Comparison of ENCODE assay signal across 27 mouse cellular contexts in the genomic region with DNA sequence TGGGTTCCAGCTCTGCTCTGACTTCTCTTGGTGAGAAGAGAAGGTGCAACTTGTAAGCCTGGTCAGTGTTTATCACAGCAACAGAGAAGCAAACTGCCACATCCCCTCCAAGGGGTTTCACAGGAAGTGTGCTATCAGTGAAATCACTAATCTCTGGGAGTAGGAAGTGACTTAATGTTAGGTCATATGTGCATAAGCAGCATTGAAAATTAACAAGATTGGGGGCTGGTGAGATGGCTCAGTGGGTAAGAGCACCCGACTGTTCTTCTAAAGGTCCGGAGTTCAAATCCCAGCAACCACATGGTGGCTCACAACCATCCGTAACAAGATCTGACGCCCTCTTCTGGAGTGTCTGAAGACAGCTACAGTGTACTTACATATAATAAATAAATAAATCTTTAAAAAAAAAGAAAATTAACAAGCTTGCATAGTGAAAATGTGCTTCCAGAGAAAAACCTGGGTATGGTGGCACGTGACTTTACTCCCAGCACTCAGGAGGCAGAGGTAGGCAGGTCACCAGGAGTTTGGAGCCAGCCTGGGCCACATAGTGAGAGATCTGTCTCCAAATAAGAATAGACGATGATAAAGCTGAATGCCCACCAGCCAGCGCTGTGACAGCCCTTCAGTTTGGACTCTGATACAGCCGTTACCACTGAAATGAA. TPM values are rescaled to one million over a fixed set of nuclear protein-coding genes. Genes with fewer than 3 reads are reported as not detected.
DNase-seq lines count a peak whose midpoint lies in the region; ATAC-seq and TF ChIP-seq lines count a peak whose summit lies in the region.
"Had no signal": no experiment of that assay in that cellular context is flagged by ENCODE, and none has a peak within 500 bp of the region (broad histone marks: within the 10 kb centered on the region; RNA-seq: fewer than 3 reads in every experiment).

No protein-coding gene starts in this region.

- no peaks in the 10 kb centered on the region for H3K9me3 ChIP-seq in liver, postnatal 0 days (ENCODE audit: low read length)
- H3K9me3 ChIP-seq in G1E (replicated peaks) = peaks cover 7% of the 10 kb centered on the region
- no peaks in the 10 kb centered on the region for H3K9me3 ChIP-seq in hindbrain, embryonic 14.5 days (ENCODE audit: control insufficient read depth, low read length)
- H3K9me3 ChIP-seq in heart, embryonic 11.5 days (replicated peaks; ENCODE audit: control insufficient read depth, low read length) = no peaks in the 10 kb centered on the region
- H3K9me3 ChIP-seq: forebrain, embryonic 13.5 days had no signal

- H3K9ac ChIP-seq in liver, postnatal 0 days (replicated peaks) = no peak overlapping the region
- H3K9ac ChIP-seq in hindbrain, embryonic 14.5 days = no peak overlapping the region
- no peak overlapping the region for H3K9ac ChIP-seq in heart, embryonic 11.5 days (ENCODE audit: low read depth, low read length)
- H3K9ac ChIP-seq: forebrain, embryonic 13.5 days; hindbrain, embryonic 12.5 days had no signal

- no peaks in the 10 kb centered on the region for H3K27me3 ChIP-seq in liver, postnatal 0 days (ENCODE audit: insufficient read depth, low read length)
- H3K27me3 ChIP-seq in G1E (ENCODE audit: insufficient read depth, low read length) = no peaks in the 10 kb centered on the region
- H3K27me3 ChIP-seq in hindbrain, embryonic 14.5 days (ENCODE audit: control insufficient read depth, insufficient read depth, low read length) = no peaks in the 10 kb centered on the region
- no peaks in the 10 kb centered on the region for H3K27me3 ChIP-seq in heart, embryonic 11.5 days (ENCODE audit: control insufficient read depth, insufficient read depth, low read length)
- H3K27me3 ChIP-seq: forebrain, embryonic 13.5 days; hindbrain, embryonic 12.5 days; Patski had no signal

- H3K36me3 ChIP-seq in liver, postnatal 0 days (replicated peaks; ENCODE audit: insufficient read depth, low read length) = no peaks in the 10 kb centered on the region
- H3K36me3 ChIP-seq in G1E (replicated peaks) = no peaks in the 10 kb centered on the region
- H3K36me3 ChIP-seq in hindbrain, embryonic 14.5 days (replicated peaks; ENCODE audit: control insufficient read depth, insufficient read depth) = no peaks in the 10 kb centered on the region
- H3K36me3 ChIP-seq in heart, embryonic 11.5 days (ENCODE audit: control insufficient read depth, insufficient read depth, low read length) = no peaks in the 10 kb centered on the region
- H3K36me3 ChIP-seq: forebrain, embryonic 10.5 days; hindbrain, embryonic 12.5 days had no signal

- DNase-seq in liver, postnatal 0 days = no peak
- DNase-seq in liver = no peak
- no peak for DNase-seq in G1E (ENCODE audit: low spot score)
- DNase-seq in hindbrain, embryonic 14.5 days (ENCODE audit: low spot score) = no peak
- DNase-seq in adrenal gland, adult 2 months = no peak
- DNase-seq: adrenal gland, postnatal 14 days; cerebellum, adult 11-12 months; cerebellum, adult 8-10 months; cerebellum, postnatal 36 days; gastrocnemius, postnatal 10 days; gastrocnemius, postnatal 36 days; heart, adult 18-20 months had no signal

- H3K4me3 ChIP-seq in liver, postnatal 0 days (ENCODE audit: low read depth, low read length) = no peak overlapping the region
- no peak overlapping the region for H3K4me3 ChIP-seq in G1E (ENCODE audit: low read depth, low read length)
- H3K4me3 ChIP-seq in hindbrain, embryonic 14.5 days (replicated peaks; ENCODE audit: low read length) = no peak overlapping the region
- H3K4me3 ChIP-seq in heart, embryonic 11.5 days (ENCODE audit: low read depth, low read length) = no peak overlapping the region
- H3K4me3 ChIP-seq: forebrain, embryonic 10.5 days; forebrain, embryonic 13.5 days; hindbrain, embryonic 12.5 days had no signal

- no peak for TF ChIP-seq EP300 in liver, postnatal 0 days (IDR thresholded peaks at IDR 0.05; ENCODE audit: low read depth)

- TF ChIP-seq CTCF in liver, postnatal 0 days (IDR thresholded peaks at IDR 0.05; ENCODE audit: low read depth) = no peak
- TF ChIP-seq CTCF in G1E (IDR thresholded peaks at IDR 0.05; ENCODE audit: low read depth, low read length) = no peak

- no peaks in the 10 kb centered on the region for H3K4me1 ChIP-seq in liver, postnatal 0 days (ENCODE audit: insufficient read depth)
- peaks cover 26% of the 10 kb centered on the region for H3K4me1 ChIP-seq in G1E (ENCODE audit: insufficient read depth, low read depth, low read length)
- H3K4me1 ChIP-seq in hindbrain, embryonic 14.5 days (replicated peaks; ENCODE audit: control insufficient read depth, insufficient read depth, low read length) = no peaks in the 10 kb centered on the region
- H3K4me1 ChIP-seq in heart, embryonic 11.5 days (ENCODE audit: control insufficient read depth, insufficient read depth, low read length) = no peaks in the 10 kb centered on the region
- H3K4me1 ChIP-seq: forebrain, embryonic 10.5 days; forebrain, embryonic 13.5 days; hindbrain, embryonic 12.5 days had no signal

- 0 out of 2 replicates have a peak, but pooled peaks have one; percentile 14 for ATAC-seq in liver, postnatal 0 days
- ATAC-seq in G1E (ENCODE audit: extremely low read depth, insufficient number of reproducible peaks, low FRiP score, poor library complexity, severe bottlenecking) = peak; percentile 40
- peak; percentile 73 for ATAC-seq in common myeloid progenitor, adult 5-6 weeks (replicated peaks; ENCODE audit: low read depth, poor library complexity, severe bottlenecking)
- peak; percentile 40; the same call in 1 of the 2 replicates for ATAC-seq in megakaryocyte progenitor cell, adult 5-6 weeks (replicated peaks; ENCODE audit: poor library complexity)
- ATAC-seq in hindbrain, embryonic 14.5 days (ENCODE audit: low FRiP score) = no peak
- no peak for ATAC-seq in heart, embryonic 11.5 days (replicated peaks; ENCODE audit: insufficient number of reproducible peaks, low FRiP score, low TSS enrichment)
- ATAC-seq: forebrain, embryonic 13.5 days; forebrain, embryonic 16.5 days; Patski had no signal

- H3K4me2 ChIP-seq in liver, postnatal 0 days (ENCODE audit: low read depth, low read length) = no peak overlapping the region
- H3K4me2 ChIP-seq in hindbrain, embryonic 14.5 days (replicated peaks) = no peak overlapping the region
- no peak overlapping the region for H3K4me2 ChIP-seq in heart, embryonic 11.5 days
- H3K4me2 ChIP-seq: forebrain, embryonic 13.5 days; hindbrain, embryonic 12.5 days had no signal

- H3K27ac ChIP-seq in liver, postnatal 0 days (ENCODE audit: low read depth) = 0 out of 2 replicates have a peak overlapping the region, but pooled peaks have one; percentile 12
- H3K27ac ChIP-seq in hindbrain, embryonic 14.5 days = no peak overlapping the region
- no peak overlapping the region for H3K27ac ChIP-seq in heart, embryonic 11.5 days (ENCODE audit: low read depth, low read length)
- H3K27ac ChIP-seq: forebrain, embryonic 10.5 days; forebrain, embryonic 13.5 days; hindbrain, embryonic 12.5 days; hindbrain, postnatal 0 days had no signal

- WGBS in liver, postnatal 0 days (ENCODE audit: insufficient replicate concordance) = 57% methylated on average over 7 of the region's 8 CpGs
- WGBS in hindbrain, embryonic 14.5 days = 83% methylated on average over 6 of the region's 8 CpGs
- WGBS in heart, embryonic 11.5 days (ENCODE audit: insufficient replicate concordance) = 70% methylated on average over 7 of the region's 8 CpGs

RNA-seq across cellular contexts. Expression of a gene that starts 8.9 kb away (rescaled TPM):
- 102 and 108 TPM in 2 replicates for polyA plus RNA-seq in liver, postnatal 0 days (2015; fragmentation: Nextera tagmentation; extraction: Ambion mirVana)
- 17.1 and 24.2 TPM in 2 replicates for total RNA-seq in G1E (2014; fragmentation: Nextera tagmentation)
- total RNA-seq in G1E (2017) = 10.3 and 13.0 TPM in 2 replicates
- 27.6 and 28.5 TPM in 2 replicates for polyA plus RNA-seq in G1E (2012)
- 1.4 and 3.8 TPM in 2 replicates for total RNA-seq in common myeloid progenitor, adult 5-6 weeks (2017)
- 3.3 and 4.1 TPM in 2 replicates for total RNA-seq in megakaryocyte progenitor cell, adult 5-6 weeks (2015)
- 2.9 and 5.3 TPM in 2 replicates for total RNA-seq in megakaryocyte progenitor cell, adult 5-6 weeks (2017)
- 0.47 and 0.60 TPM in 2 replicates for polyA plus RNA-seq in hindbrain, embryonic 14.5 days (2014; fragmentation: Nextera tagmentation; extraction: Ambion mirVana)
- 51.6 and 68.9 TPM in 2 replicates for polyA plus RNA-seq in heart, embryonic 11.5 days (2014; fragmentation: Nextera tagmentation; extraction: Ambion mirVana)
- total RNA-seq in adrenal gland, adult 2 months (2021) = 10 to 100 TPM; 65.9 to 86.3 TPM
- 93.2 and 189 TPM in 2 replicates for polyA plus RNA-seq in adrenal gland, adult 2 months (2012; rRNA removed)
- polyA plus RNA-seq: forebrain, embryonic 16.5 days; Patski had no signal

RNA-seq across cellular contexts. Expression of a gene that starts 12.2 kb away (rescaled TPM):
- polyA plus RNA-seq in liver, postnatal 0 days (2015; fragmentation: Nextera tagmentation; extraction: Ambion mirVana) = 34.9 and 36.6 TPM in 2 replicates
- total RNA-seq in G1E (2014; fragmentation: Nextera tagmentation) (24.8 and 30.3 TPM in 2 replicates), G1E (2017) (34.1 and 37.6 TPM in 2 replicates)
- polyA plus RNA-seq in G1E (2012) = 85.2 and 86.5 TPM in 2 replicates
- 16.3 and 34.4 TPM in 2 replicates for total RNA-seq in common myeloid progenitor, adult 5-6 weeks (2017)
- 21.8 and 25.4 TPM in 2 replicates for total RNA-seq in megakaryocyte progenitor cell, adult 5-6 weeks (2015)
- total RNA-seq in megakaryocyte progenitor cell, adult 5-6 weeks (2017) = 28.4 and 31.8 TPM in 2 replicates
- polyA plus RNA-seq in hindbrain, embryonic 14.5 days (2014; fragmentation: Nextera tagmentation; extraction: Ambion mirVana) = 78.5 and 101 TPM in 2 replicates
- polyA plus RNA-seq in heart, embryonic 11.5 days (2014; fragmentation: Nextera tagmentation; extraction: Ambion mirVana) = 47.0 and 47.8 TPM in 2 replicates
- total RNA-seq in adrenal gland, adult 2 months (2021) = 10 to 100 TPM; 34.8 to 65.0 TPM
- 75.3 and 79.6 TPM in 2 replicates for polyA plus RNA-seq in adrenal gland, adult 2 months (2012; rRNA removed)

RNA-seq across cellular contexts. Expression of a gene that starts 27.5 kb away (rescaled TPM):
- polyA plus RNA-seq in liver, postnatal 0 days (2015; fragmentation: Nextera tagmentation; extraction: Ambion mirVana) = 72.7 and 75.6 TPM in 2 replicates
- total RNA-seq in G1E (2014; fragmentation: Nextera tagmentation) (88.3 and 119 TPM in 2 replicates), G1E (2017) (66.7 and 86.0 TPM in 2 replicates)
- 90.8 and 98.4 TPM in 2 replicates for polyA plus RNA-seq in G1E (2012)
- total RNA-seq in common myeloid progenitor, adult 5-6 weeks (2017) = 35.3 and 38.1 TPM in 2 replicates
- total RNA-seq in megakaryocyte progenitor cell, adult 5-6 weeks (2015) = 106 and 124 TPM in 2 replicates
- 43.6 and 49.6 TPM in 2 replicates for total RNA-seq in megakaryocyte progenitor cell, adult 5-6 weeks (2017)
- polyA plus RNA-seq in hindbrain, embryonic 14.5 days (2014; fragmentation: Nextera tagmentation; extraction: Ambion mirVana) = 192 and 193 TPM in 2 replicates
- polyA plus RNA-seq in heart, embryonic 11.5 days (2014; fragmentation: Nextera tagmentation; extraction: Ambion mirVana) = 132 and 134 TPM in 2 replicates
- 10 to 100 TPM; 73.9 to 90.9 TPM for total RNA-seq in adrenal gland, adult 2 months (2021)
- polyA plus RNA-seq in adrenal gland, adult 2 months (2012; rRNA removed) = 157 and 159 TPM in 2 replicates

RNA-seq across cellular contexts. Expression of a gene that starts 43.5 kb away (rescaled TPM):
- 0.04 TPM in 2 replicates for polyA plus RNA-seq in liver, postnatal 0 days (2015; fragmentation: Nextera tagmentation; extraction: Ambion mirVana)
- total RNA-seq in G1E (2014; fragmentation: Nextera tagmentation) = not detected in 2 replicates
- total RNA-seq in G1E (2017) = 0.16 TPM in 1 of 2 replicates, not detected in the other
- polyA plus RNA-seq in G1E (2012) = not detected in 2 replicates
- total RNA-seq in common myeloid progenitor, adult 5-6 weeks (2017) = not detected in 2 replicates
- not detected in 2 replicates for total RNA-seq in megakaryocyte progenitor cell, adult 5-6 weeks (2015)
- not detected in 2 replicates for total RNA-seq in megakaryocyte progenitor cell, adult 5-6 weeks (2017)
- polyA plus RNA-seq in hindbrain, embryonic 14.5 days (2014; fragmentation: Nextera tagmentation; extraction: Ambion mirVana) = 0.43 and 0.69 TPM in 2 replicates
- 0.04 and 0.10 TPM in 2 replicates for polyA plus RNA-seq in heart, embryonic 11.5 days (2014; fragmentation: Nextera tagmentation; extraction: Ambion mirVana)
- total RNA-seq in adrenal gland, adult 2 months (2021) = 1 to 10 TPM; 1.8 to 3.9 TPM
- polyA plus RNA-seq in adrenal gland, adult 2 months (2012; rRNA removed) = 0.11 and 0.16 TPM in 2 replicates
- total RNA-seq: gastrocnemius, adult 18-20 months; gastrocnemius, postnatal 36 days; hematopoietic stem cell, adult 5-6 weeks had no signal
- polyA plus RNA-seq: C2C12; CD4-positive, CD25-positive, alpha-beta regulatory T cell, adult 4 months; heart, postnatal 0 days; inflammation-experienced regulatory T-cells, adult 6 months; Patski had no signal

RNA-seq across cellular contexts. Expression of a gene that starts 45.4 kb away (rescaled TPM):
- polyA plus RNA-seq in liver, postnatal 0 days (2015; fragmentation: Nextera tagmentation; extraction: Ambion mirVana) = 0.33 and 0.68 TPM in 2 replicates
- total RNA-seq in G1E (2014; fragmentation: Nextera tagmentation) (not detected in 2 replicates), G1E (2017) (0.05 and 0.17 TPM in 2 replicates)
- polyA plus RNA-seq in G1E (2012) = not detected in 2 replicates
- total RNA-seq in common myeloid progenitor, adult 5-6 weeks (2017) = not detected in 2 replicates
- total RNA-seq in megakaryocyte progenitor cell, adult 5-6 weeks (2015) = not detected in 2 replicates
- total RNA-seq in megakaryocyte progenitor cell, adult 5-6 weeks (2017) = not detected in 2 replicates
- 1.0 and 1.1 TPM in 2 replicates for polyA plus RNA-seq in hindbrain, embryonic 14.5 days (2014; fragmentation: Nextera tagmentation; extraction: Ambion mirVana)
- polyA plus RNA-seq in heart, embryonic 11.5 days (2014; fragmentation: Nextera tagmentation; extraction: Ambion mirVana) = 388 and 445 TPM in 2 replicates
- total RNA-seq in adrenal gland, adult 2 months (2021) = 1 to 10 TPM in 1 of 2 experiments, under 1 TPM in 1; 0.58 to 3.8 TPM
- polyA plus RNA-seq in adrenal gland, adult 2 months (2012; rRNA removed) = 1.1 and 1.8 TPM in 2 replicates
- total RNA-seq: hematopoietic stem cell, adult 5-6 weeks had no signal

Comparison
In these comparisons a context has a peak if more than half of its experiments do, and no peak if none do; other contexts are left out.
1. ATAC-seq: peak in liver, postnatal 0 days (single experiment), G1E (single experiment), common myeloid progenitor, adult 5-6 weeks (single experiment) and megakaryocyte progenitor cell, adult 5-6 weeks (single experiment); none in hindbrain, embryonic 14.5 days (single experiment) and heart, embryonic 11.5 days (single experiment).
2. RNA of a gene that starts 8.9 kb away (polyA plus RNA-seq): 102 to 108 TPM in liver, postnatal 0 days, 93.2 to 189 TPM in adrenal gland, adult 2 months, 51.6 to 68.9 TPM in heart, embryonic 11.5 days and 27.6 to 28.5 TPM in G1E; 0.47 to 0.60 TPM in hindbrain, embryonic 14.5 days; every median in the first group is over 10 times any median in the second.